Mouse (Mus musculus): ENCODE measurements around the gene Sestd1.

GRCm38 (mm10) chr2:77166366-77166765 is 114.0 kb downstream of the Sestd1 start:
- TF ChIP-seq CTCF (IDR thresholded peaks at IDR 0.05; ENCODE audit: control insufficient read depth, insufficient read depth, insufficient replicate concordance, low read depth, low read length) (no peak), POLR2A (IDR thresholded peaks at IDR 0.05; ENCODE audit: control insufficient read depth, low read depth, low read length) (no peak)
